Mouse (Mus musculus): ENCODE results near the gene Tfap2e.

Tfap2e gene

GRCm38 (mm10) chr4:126751556-126752023, 15.6 kb upstream of the Tfap2e start:
- DNase-seq (ENCODE audit: low spot score in 2 of 2): peak; percentile 55

GRCm38 (mm10) chr4:126750863-126751555, 15.0 kb upstream of the Tfap2e start:
- no peak for DNase-seq (ENCODE audit: low spot score in 2 of 2)

GRCm38 (mm10) chr4:126750046-126750683, 14.1 kb upstream of the Tfap2e start:
- DNase-seq (ENCODE audit: low spot score in 2 of 2): peak; percentile 74 to 78

GRCm38 (mm10) chr4:126749553-126749952, 13.5 kb upstream of the Tfap2e start:
- peak; percentile 51 to 68 for DNase-seq (ENCODE audit: low spot score in 2 of 2)

- no peak for DNase-seq (ENCODE audit: low spot score in 2 of 2)
Measured at GRCm38 (mm10) chr4:126748381-126748780, 12.3 kb upstream of the Tfap2e start.

GRCm38 (mm10) chr4:126746194-126746840, 10.3 kb upstream of the Tfap2e start:
- DNase-seq (ENCODE audit: low spot score in 2 of 2): peak in 1 of 2 experiments; percentile 36

- DNase-seq (ENCODE audit: low spot score in 2 of 2): peak; percentile 46 to 56
Measured at GRCm38 (mm10) chr4:126745506-126746193, 9.6 kb upstream of the Tfap2e start.

- no peak for DNase-seq (ENCODE audit: low spot score in 2 of 2)
Measured at GRCm38 (mm10) chr4:126744831-126745230, 8.8 kb upstream of the Tfap2e start.

- DNase-seq (ENCODE audit: low spot score in 2 of 2): no peak
Measured at GRCm38 (mm10) chr4:126743713-126744112, 7.7 kb upstream of the Tfap2e start.

- DNase-seq (ENCODE audit: low spot score in 2 of 2): no peak
Measured at GRCm38 (mm10) chr4:126742976-126743375, 6.9 kb upstream of the Tfap2e start.

GRCm38 (mm10) chr4:126741448-126741847, 5.4 kb upstream of the Tfap2e start:
- peak; percentile 86 to 88 for DNase-seq (ENCODE audit: low spot score in 2 of 2)

GRCm38 (mm10) chr4:126739966-126740676, 4.1 kb upstream of the Tfap2e start:
- DNase-seq (ENCODE audit: low spot score in 2 of 2): no peak

- no peak for DNase-seq (ENCODE audit: low spot score in 2 of 2)
Measured at GRCm38 (mm10) chr4:126735382-126736000, 549 bp downstream of the Tfap2e start.

- no peak for DNase-seq (ENCODE audit: low spot score in 2 of 2)
Measured at GRCm38 (mm10) chr4:126734700-126735381, 1.2 kb downstream of the Tfap2e start.

- DNase-seq (ENCODE audit: low spot score in 2 of 2): no peak
Measured at GRCm38 (mm10) chr4:126734001-126734603, 1.9 kb downstream of the Tfap2e start.

GRCm38 (mm10) chr4:126732531-126733380, 3.3 kb downstream of the Tfap2e start:
- no peak for DNase-seq (ENCODE audit: low spot score in 2 of 2)

- DNase-seq (ENCODE audit: low spot score in 2 of 2): no peak
Measured at GRCm38 (mm10) chr4:126732111-126732510, 3.9 kb downstream of the Tfap2e start.

GRCm38 (mm10) chr4:126707439-126707826, 28.6 kb downstream of the Tfap2e start:
- no peak for DNase-seq (ENCODE audit: low spot score in 2 of 2)
